Mouse (Mus musculus) brain, embryonic 14.5 days (tissue): ENCODE measurements around the gene Gm4131.

ENCODE experiments used
- CTCF ChIP-seq: fragments of 200-500 bp; IDR thresholded peaks from 2 replicates; pipeline ENCODE4 v1.5.1; 2012; ENCODE audit warnings: inconsistent platforms, mild to moderate bottlenecking, moderate library complexity, borderline replicate concordance; ENCODE audit not compliant: insufficient read depth, insufficient read length; ENCODE audit errors: extremely low read depth
- POLR2A ChIP-seq: fragments of 200-500 bp; IDR thresholded peaks from 2 replicates; pipeline ENCODE4 v1.6.1; 2012; ENCODE audit warnings: mild to moderate bottlenecking, inconsistent platforms, borderline replicate concordance; ENCODE audit not compliant: poor library complexity, insufficient read depth, insufficient read length, severe bottlenecking; ENCODE audit errors: extremely low read depth

DNA sequence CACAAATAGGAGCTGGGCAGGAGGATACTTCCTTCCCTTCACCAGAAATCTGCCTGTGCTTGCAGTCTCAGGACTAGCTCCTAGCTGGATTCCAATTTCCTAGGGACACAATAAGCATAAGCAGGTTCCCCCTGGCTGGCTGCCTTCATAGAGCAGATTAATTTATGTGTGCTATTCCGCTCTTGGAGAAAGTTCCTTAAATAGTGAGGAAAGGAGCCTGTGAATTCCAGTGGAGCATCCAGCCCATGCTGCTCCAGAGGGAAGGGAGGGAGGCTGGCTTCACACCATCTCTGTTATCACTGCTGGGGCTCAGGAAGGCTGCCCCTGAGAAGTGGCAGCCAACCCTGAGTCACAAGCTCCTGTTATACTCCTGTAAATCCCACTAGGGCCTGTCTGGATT is 35.5 kb upstream of the Gm4131 start:
- TF ChIP-seq POLR2A (no peak), CTCF (no peak)
